In genomic region chr11:32676777-32677176, GRCm38 (mm10) we compare ENCODE assay signal across 11 mouse cellular contexts. TPM values are rescaled to one million over a fixed set of nuclear protein-coding genes. Genes with fewer than 3 reads are reported as not detected.
DNase-seq lines count a peak whose midpoint lies in the region; ATAC-seq and TF ChIP-seq lines count a peak whose summit lies in the region.
"Had no signal": no experiment of that assay in that cellular context is flagged by ENCODE, and none has a peak within 500 bp of the region (broad histone marks: within the 10 kb centered on the region; RNA-seq: fewer than 3 reads in every experiment).

No protein-coding gene starts in this region.

- no peak overlapping the region for H3K4me3 ChIP-seq in embryonic facial prominence, embryonic 14.5 days (ENCODE audit: low read depth, low read length)
- H3K4me3 ChIP-seq in embryonic facial prominence, embryonic 10.5 days, result no peak overlapping the region
- H3K4me3 ChIP-seq in midbrain, postnatal 0 days (ENCODE audit: low read depth, low read length), result no peak overlapping the region
- no peak overlapping the region for H3K4me3 ChIP-seq in midbrain, embryonic 11.5 days (ENCODE audit: low read depth, low read length)
- no peak overlapping the region for H3K4me3 ChIP-seq in forebrain, embryonic 12.5 days (replicated peaks)
- H3K4me3 ChIP-seq in lung, adult 2 months (replicated peaks; ENCODE audit: extremely low read depth, low read depth, low read length), result no peak overlapping the region

- no peak for TF ChIP-seq CTCF in midbrain, postnatal 0 days (IDR thresholded peaks at IDR 0.05)
- no peak for TF ChIP-seq CTCF in lung, adult 2 months (IDR thresholded peaks at IDR 0.05; ENCODE audit: insufficient read depth, low read length)

- WGBS in embryonic facial prominence, embryonic 14.5 days, result 59% methylated on average over 3 of the region's 3 CpGs
- 80% methylated on average over 3 of the region's 3 CpGs for WGBS in embryonic facial prominence, embryonic 10.5 days
- WGBS in midbrain, postnatal 0 days, result 42% methylated on average over 3 of the region's 3 CpGs
- 64% methylated on average over 3 of the region's 3 CpGs for WGBS in midbrain, embryonic 11.5 days
- WGBS in forebrain, embryonic 12.5 days, result 67% methylated on average over 3 of the region's 3 CpGs
- 68% methylated on average over 3 of the region's 3 CpGs for WGBS in lung, adult 2 months

- no peaks in the 10 kb centered on the region for H3K27me3 ChIP-seq in embryonic facial prominence, embryonic 14.5 days (replicated peaks; ENCODE audit: control insufficient read depth, insufficient read depth, low read length)
- H3K27me3 ChIP-seq in embryonic facial prominence, embryonic 10.5 days (replicated peaks; ENCODE audit: low read depth, poor library complexity, severe bottlenecking), result no peaks in the 10 kb centered on the region
- no peaks in the 10 kb centered on the region for H3K27me3 ChIP-seq in midbrain, postnatal 0 days (ENCODE audit: insufficient read depth, low read length)
- no peaks in the 10 kb centered on the region for H3K27me3 ChIP-seq in midbrain, embryonic 11.5 days (ENCODE audit: control insufficient read depth, insufficient read depth, low read length)
- H3K27me3 ChIP-seq in forebrain, embryonic 12.5 days, result no peaks in the 10 kb centered on the region

- intact Hi-C loops in heart, postnatal 14 days (cut with DNase I), result no loop called here

- peak; percentile 44 for DNase-seq in embryonic facial prominence, embryonic 14.5 days (ENCODE audit: low spot score)
- DNase-seq in embryonic facial prominence, embryonic 10.5 days (ENCODE audit: low spot score), result no peak
- DNase-seq in midbrain, postnatal 0 days (ENCODE audit: low spot score), result peak; percentile 17
- no peak for DNase-seq in midbrain, embryonic 11.5 days (ENCODE audit: low spot score, missing footprints)
- peak; percentile 24 to 32 for DNase-seq in heart, postnatal 14 days
- peak; percentile 23 for DNase-seq in right cerebral cortex, postnatal 14 days
- DNase-seq in lung, adult 2 months, result no peak
- DNase-seq: embryo, embryonic 11 days; lung, postnatal 4 days had no signal

- no peak overlapping the region for H3K27ac ChIP-seq in embryonic facial prominence, embryonic 14.5 days (replicated peaks; ENCODE audit: low read depth, low read length)
- no peak overlapping the region for H3K27ac ChIP-seq in embryonic facial prominence, embryonic 10.5 days (replicated peaks)
- no peak overlapping the region for H3K27ac ChIP-seq in midbrain, postnatal 0 days (ENCODE audit: low read depth, low read length)
- H3K27ac ChIP-seq in midbrain, embryonic 11.5 days (ENCODE audit: low read depth, low read length), result no peak overlapping the region
- H3K27ac ChIP-seq in forebrain, embryonic 12.5 days, result no peak overlapping the region

- H3K9me3 ChIP-seq in embryonic facial prominence, embryonic 14.5 days (ENCODE audit: control insufficient read depth, low read length), result no peaks in the 10 kb centered on the region
- no peaks in the 10 kb centered on the region for H3K9me3 ChIP-seq in embryonic facial prominence, embryonic 10.5 days
- H3K9me3 ChIP-seq in midbrain, postnatal 0 days (ENCODE audit: low read length), result no peaks in the 10 kb centered on the region
- H3K9me3 ChIP-seq in midbrain, embryonic 11.5 days (ENCODE audit: control insufficient read depth, low read length), result no peaks in the 10 kb centered on the region
- no peaks in the 10 kb centered on the region for H3K9me3 ChIP-seq in forebrain, embryonic 12.5 days

- peaks cover 9% of the 10 kb centered on the region for H3K4me1 ChIP-seq in embryonic facial prominence, embryonic 14.5 days (ENCODE audit: control insufficient read depth, insufficient read depth, low read length)
- H3K4me1 ChIP-seq in embryonic facial prominence, embryonic 10.5 days, result peaks cover 9% of the 10 kb centered on the region
- no peaks in the 10 kb centered on the region; the same call in 1 of the 2 replicates for H3K4me1 ChIP-seq in midbrain, postnatal 0 days (ENCODE audit: insufficient read depth, low read length)
- peaks cover 12% of the 10 kb centered on the region for H3K4me1 ChIP-seq in midbrain, embryonic 11.5 days (ENCODE audit: control insufficient read depth, insufficient read depth, low read length)
- H3K4me1 ChIP-seq in forebrain, embryonic 12.5 days, result peaks cover 19% of the 10 kb centered on the region
- H3K4me1 ChIP-seq in lung, adult 2 months (ENCODE audit: control insufficient read depth, insufficient read depth, low read length), result peaks cover 30% of the 10 kb centered on the region

- no peak for TF ChIP-seq POLR2A in lung, adult 2 months (IDR thresholded peaks at IDR 0.05; ENCODE audit: borderline replicate concordance, extremely low read depth, low read depth, low read length)

- no peak for ATAC-seq in embryonic facial prominence, embryonic 14.5 days (ENCODE audit: low read depth)
- no peak for ATAC-seq in midbrain, postnatal 0 days (ENCODE audit: low FRiP score)
- ATAC-seq in midbrain, embryonic 11.5 days (ENCODE audit: low FRiP score), result no peak
- ATAC-seq in forebrain, embryonic 12.5 days (ENCODE audit: low FRiP score), result no peak
- ATAC-seq: intestine, postnatal 0 days had no signal

- H3K9ac ChIP-seq in embryonic facial prominence, embryonic 14.5 days (ENCODE audit: low read depth, low read length), result no peak overlapping the region
- no peak overlapping the region for H3K9ac ChIP-seq in midbrain, postnatal 0 days (replicated peaks; ENCODE audit: low read length, poor library complexity, severe bottlenecking)
- H3K9ac ChIP-seq in midbrain, embryonic 11.5 days (ENCODE audit: low read length), result no peak overlapping the region
- no peak overlapping the region for H3K9ac ChIP-seq in forebrain, embryonic 12.5 days

- H3K36me3 ChIP-seq in embryonic facial prominence, embryonic 14.5 days (ENCODE audit: control insufficient read depth, insufficient read depth, low read length), result no peaks in the 10 kb centered on the region
- H3K36me3 ChIP-seq in embryonic facial prominence, embryonic 10.5 days (replicated peaks), result no peaks in the 10 kb centered on the region
- H3K36me3 ChIP-seq in midbrain, postnatal 0 days (ENCODE audit: insufficient read depth, low read length), result no peaks in the 10 kb centered on the region
- H3K36me3 ChIP-seq in midbrain, embryonic 11.5 days (ENCODE audit: control insufficient read depth, insufficient read depth, low read length), result no peaks in the 10 kb centered on the region
- H3K36me3 ChIP-seq in forebrain, embryonic 12.5 days (replicated peaks), result no peaks in the 10 kb centered on the region

- no peak overlapping the region for H3K4me2 ChIP-seq in embryonic facial prominence, embryonic 14.5 days (ENCODE audit: low read depth, low read length)
- no peak overlapping the region for H3K4me2 ChIP-seq in midbrain, postnatal 0 days (ENCODE audit: low read depth, low read length, poor library complexity, severe bottlenecking)
- H3K4me2 ChIP-seq in midbrain, embryonic 11.5 days, result no peak overlapping the region
- H3K4me2 ChIP-seq in forebrain, embryonic 12.5 days, result no peak overlapping the region

RNA-seq across cellular contexts. Expression of gene Fbxw11, which starts 34.3 kb away (rescaled TPM):
- polyA plus RNA-seq in embryonic facial prominence, embryonic 14.5 days (2014; fragmentation: Nextera tagmentation; extraction: Ambion mirVana), result 59.0 and 66.4 TPM in 2 replicates
- polyA plus RNA-seq in embryonic facial prominence, embryonic 10.5 days (2016; fragmentation: Nextera tagmentation; extraction: Ambion mirVana), result 88.8 and 93.2 TPM in 2 replicates
- total RNA-seq in midbrain, postnatal 0 days (2014; rRNA removed), result 130 and 140 TPM in 2 replicates
- 97.1 and 100 TPM in 2 replicates for polyA plus RNA-seq in midbrain, postnatal 0 days (2015; fragmentation: Nextera tagmentation; extraction: Ambion mirVana)
- polyA plus RNA-seq in midbrain, embryonic 11.5 days (2014; fragmentation: Nextera tagmentation; extraction: Ambion mirVana), result 104 TPM in 2 replicates
- total RNA-seq in heart, postnatal 14 days (2021), result 10 to 100 TPM; 51.0 to 55.4 TPM
- 111 and 114 TPM in 2 replicates for polyA plus RNA-seq in forebrain, embryonic 12.5 days (2016; fragmentation: Nextera tagmentation; extraction: Ambion mirVana)
- 34.3 and 49.2 TPM in 2 replicates for polyA plus RNA-seq in lung, adult 2 months (2012; rRNA removed)

Comparison
In these comparisons a context has a peak if more than half of its experiments do, and no peak if none do; other contexts are left out.
1. DNase-seq: peak in embryonic facial prominence, embryonic 14.5 days (single experiment), midbrain, postnatal 0 days (single experiment), heart, postnatal 14 days (2 of 2) and right cerebral cortex, postnatal 14 days (single experiment); none in embryonic facial prominence, embryonic 10.5 days (single experiment), midbrain, embryonic 11.5 days (single experiment) and lung, adult 2 months (single experiment).